Mouse (Mus musculus) lung, embryonic 14.5 days (tissue): Measurements from ENCODE around the gene Ankk1. TPM values are rescaled to one million over a fixed set of nuclear protein-coding genes. Genes with fewer than 3 reads are reported as not detected.

Source experiments
- ATAC-seq: fragments of 200-750 bp; cut with Nextera tagmentation; 2 replicates; pipeline ENCODE4 v1.8.0; 2017; ENCODE audit warnings: mild to moderate bottlenecking, moderate TSS enrichment, moderate library complexity; ENCODE audit not compliant: insufficient read depth
- DNase-seq: peaks from one replicate; pipeline ENCODE4 v3.0.0-alpha.2; 2015
- H3K27ac ChIP-seq: fragments of 300-500 bp; sonication (generic); 2 replicates; pipeline ENCODE4 v1.5.1; 2014; ENCODE audit warnings: low read depth, mild to moderate bottlenecking, moderate library complexity
- H3K27me3 ChIP-seq: fragments of 300-500 bp; sonication (generic); 2 replicates; pipeline ENCODE4 v1.6.1; 2014; ENCODE audit warnings: low read length, control low read depth; ENCODE audit not compliant: insufficient read depth
- H3K36me3 ChIP-seq: fragments of 300-500 bp; sonication (generic); 2 replicates; pipeline ENCODE4 v1.6.1; 2014; ENCODE audit warnings: control low read depth; ENCODE audit not compliant: insufficient read depth
- H3K4me1 ChIP-seq: fragments of 300-500 bp; sonication (generic); 2 replicates; pipeline ENCODE4 v1.6.1; 2014; ENCODE audit warnings: antibody characterized with exemption, control low read depth; ENCODE audit not compliant: insufficient read depth
- H3K4me2 ChIP-seq: fragments of 300-500 bp; sonication (generic); 2 replicates; pipeline ENCODE4 v1.6.1; 2014; ENCODE audit warnings: mild to moderate bottlenecking
- H3K4me3 ChIP-seq: fragments of 300-500 bp; sonication (generic); 2 replicates; pipeline ENCODE4 v1.5.1; 2014; ENCODE audit warnings: low read depth, low read length
- H3K9ac ChIP-seq: fragments of 300-500 bp; sonication (generic); 2 replicates; pipeline ENCODE4 v1.6.1; 2014
- H3K9me3 ChIP-seq: fragments of 300-500 bp; sonication (generic); 2 replicates; pipeline ENCODE4 v1.6.1; 2016; ENCODE audit warnings: low read depth, low read length, control low read depth
- CTCF ChIP-seq: IDR thresholded peaks from 2 replicates; pipeline ENCODE4 v1.5.1; 2016; ENCODE audit warnings: antibody characterized with exemption, low read depth
- WGBS: fragments of 180-500 bp; shearing (Covaris S2); extraction: QIAGEN DNeasy Blood & Tissue Kit; methylation state at CpG from one replicate; pipeline ENCODE4 v1.1.7; 2014; 5-methylcytosine and 5-hydroxymethylcytosine counted together
- polyA plus RNA-seq: library from polyadenylated mRNA; unstranded; fragments of >200 nt; fragmentation: Nextera tagmentation; extraction: Ambion mirVana; gene quantifications from 2 replicates; pipeline ENCODE4 v1.2.1, GENCODE M21; 2014

Gene Ankk1
- polyA plus RNA-seq: not detected in 2 replicates

GRCm38 (mm10) chr9:49426921-49427320 is at the start of gene Ankk1:
TSS of gene Ankk1 (minus strand) at chr9:49427021.
- no peak within 1 kb of the TSS for H3K4me2 ChIP-seq
- H3K36me3 ChIP-seq: no peaks in the 10 kb centered on the region
- no peak within 1 kb of the TSS for H3K27ac ChIP-seq
- no peaks in the 10 kb centered on the region for H3K4me1 ChIP-seq
- 75% methylated on average over 7 of the region's 7 CpGs for WGBS
- TF ChIP-seq CTCF: no peak
- no peak within 1 kb of the TSS for H3K9ac ChIP-seq
- no peak within 1 kb of the TSS for H3K4me3 ChIP-seq
- H3K27me3 ChIP-seq: no peaks in the 10 kb centered on the region
- H3K9me3 ChIP-seq: no peaks in the 10 kb centered on the region
- DNase-seq (no peak), ATAC-seq (no peak)

DNA sequence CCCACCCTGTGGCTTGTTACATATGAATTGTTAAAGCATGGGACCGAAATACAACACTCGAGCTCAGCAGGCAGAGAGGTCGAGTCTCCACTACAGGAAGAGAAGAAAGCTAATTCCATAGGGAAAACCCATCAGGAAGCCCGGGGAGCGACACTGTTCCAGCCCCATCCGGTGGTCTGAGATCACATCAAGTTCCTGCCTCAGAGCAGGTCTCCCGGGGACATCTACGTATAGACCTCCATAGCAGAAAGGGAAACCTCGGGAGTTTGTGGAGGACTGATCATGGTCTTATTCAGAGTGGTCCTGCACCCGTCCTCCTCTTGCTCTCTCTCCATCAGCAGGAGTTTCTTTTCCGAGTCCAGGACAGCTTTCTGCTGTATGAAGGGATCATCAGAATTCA is 45.3 kb upstream of the Ankk1 start:
- DNase-seq (no peak), ATAC-seq (no peak)
- no peaks in the 10 kb centered on the region for H3K4me1 ChIP-seq
- H3K4me2 ChIP-seq: no peak overlapping the region
- WGBS: 67% methylated on average over 11 of the region's 11 CpGs
- H3K9ac ChIP-seq: no peak overlapping the region
- H3K36me3 ChIP-seq: no peaks in the 10 kb centered on the region
- no peaks in the 10 kb centered on the region for H3K9me3 ChIP-seq
- no peak for TF ChIP-seq CTCF
- H3K27me3 ChIP-seq: no peaks in the 10 kb centered on the region
- no peak overlapping the region for H3K4me3 ChIP-seq
- H3K27ac ChIP-seq: no peak overlapping the region

DNA sequence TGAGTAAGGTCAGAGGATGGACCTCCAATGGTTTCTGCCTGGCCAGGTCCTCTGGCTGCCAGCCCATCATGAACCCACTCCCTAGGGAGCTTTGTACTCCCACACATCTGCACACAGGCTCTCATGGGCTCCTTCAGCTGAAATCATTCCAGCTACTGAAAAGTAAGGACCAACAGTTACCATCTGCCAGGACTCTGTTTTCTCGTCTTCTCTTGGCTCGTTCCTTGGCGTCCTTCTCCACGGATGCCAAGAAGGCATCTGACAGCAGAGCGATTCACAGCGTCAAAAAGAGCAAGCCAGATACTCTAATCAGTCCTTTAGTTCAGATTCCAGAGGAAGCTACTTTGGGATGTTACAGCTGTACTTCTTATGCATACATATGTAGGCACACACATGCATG is 44.1 kb upstream of the Ankk1 start:
- ATAC-seq: no peak
- H3K9me3 ChIP-seq: no peaks in the 10 kb centered on the region
- WGBS: 74% methylated on average over 6 of the region's 6 CpGs

DNA sequence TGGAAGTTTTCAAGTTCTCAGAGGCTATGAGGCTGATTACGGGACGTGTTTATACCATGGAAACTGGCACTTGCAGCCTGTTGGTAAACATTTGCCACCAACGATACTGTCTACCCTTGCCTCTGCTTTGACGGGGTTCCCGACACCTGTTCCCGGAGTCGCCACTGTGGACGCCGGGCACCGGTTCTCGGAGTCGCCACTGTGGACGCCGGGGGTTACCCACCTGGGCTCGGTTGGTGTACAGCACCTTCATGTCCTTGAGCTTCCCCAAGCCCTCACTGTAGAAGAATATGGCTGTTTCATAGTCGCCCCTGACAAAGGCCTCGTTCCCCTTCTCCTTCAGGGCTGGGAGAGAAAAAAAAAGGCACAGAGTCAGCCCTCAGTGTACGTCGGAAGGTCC is 43.2 kb upstream of the Ankk1 start:
- Histone ChIP-seq H3K4me2 (no peak overlapping the region), H3K27ac (no peak overlapping the region), H3K9ac (no peak overlapping the region), H3K36me3 (no peaks in the 10 kb centered on the region), H3K9me3 (no peaks in the 10 kb centered on the region), H3K4me3 (no peak overlapping the region), H3K4me1 (no peaks in the 10 kb centered on the region), H3K27me3 (no peaks in the 10 kb centered on the region)
- TF ChIP-seq CTCF: no peak
- ATAC-seq (no peak), DNase-seq (no peak)
- WGBS: 89% methylated on average over 19 of the region's 19 CpGs

More for the DNA sequence above, 44.1 kb upstream of the Ankk1 start:
- no peaks in the 10 kb centered on the region for H3K36me3 ChIP-seq
- no peak overlapping the region for H3K9ac ChIP-seq
- no peak for TF ChIP-seq CTCF
- H3K4me2 ChIP-seq: no peak overlapping the region
- H3K27ac ChIP-seq: no peak overlapping the region
- H3K4me1 ChIP-seq: no peaks in the 10 kb centered on the region
- DNase-seq: peak; percentile 3
- no peaks in the 10 kb centered on the region for H3K27me3 ChIP-seq
- no peak overlapping the region for H3K4me3 ChIP-seq

GRCm38 (mm10) chr9:49456136-49456535 is 29.3 kb upstream of the Ankk1 start:
- Histone ChIP-seq H3K4me1 (no peaks in the 10 kb centered on the region), H3K9me3 (no peaks in the 10 kb centered on the region), H3K36me3 (no peaks in the 10 kb centered on the region), H3K27me3 (no peaks in the 10 kb centered on the region), H3K4me2 (no peak overlapping the region), H3K27ac (no peak overlapping the region), H3K9ac (no peak overlapping the region), H3K4me3 (no peak overlapping the region)
- ATAC-seq (no peak), DNase-seq (no peak)
- WGBS: 85% methylated on average over 3 of the region's 3 CpGs
- TF ChIP-seq CTCF: no peak

DNA sequence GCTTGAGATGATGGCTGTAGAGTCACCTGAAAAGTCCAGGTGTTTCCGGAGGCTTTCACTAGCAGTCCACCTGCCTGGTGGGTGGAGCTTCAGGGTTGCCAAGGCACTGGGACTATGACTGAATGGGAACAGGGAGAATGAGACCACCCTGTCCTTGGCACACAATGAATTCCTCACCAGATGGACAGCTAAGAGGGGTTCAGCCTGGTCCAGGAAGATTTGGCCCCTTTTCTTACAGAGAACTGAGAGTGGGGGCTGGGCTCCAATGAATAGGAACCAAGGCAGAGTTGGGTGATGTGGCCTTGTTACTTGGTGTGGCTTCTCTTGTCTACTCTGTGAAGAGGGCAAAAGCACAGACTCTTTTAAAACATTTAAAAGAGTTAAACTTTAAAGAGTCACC is 25.6 kb upstream of the Ankk1 start:
- Histone ChIP-seq H3K4me2 (no peak overlapping the region), H3K4me1 (no peaks in the 10 kb centered on the region), H3K4me3 (no peak overlapping the region), H3K36me3 (no peaks in the 10 kb centered on the region), H3K27ac (no peak overlapping the region), H3K9ac (no peak overlapping the region), H3K27me3 (no peaks in the 10 kb centered on the region), H3K9me3 (no peaks in the 10 kb centered on the region)
- no peak for TF ChIP-seq CTCF
- 87% methylated on average over 1 of the region's 1 CpGs for WGBS
- no peak for DNase-seq
- no peak for ATAC-seq

- DNase-seq (no peak), ATAC-seq (no peak)
- no peak overlapping the region for H3K27ac ChIP-seq
- no peaks in the 10 kb centered on the region for H3K36me3 ChIP-seq
- H3K27me3 ChIP-seq: no peaks in the 10 kb centered on the region
- TF ChIP-seq CTCF: no peak
- no peak overlapping the region for H3K9ac ChIP-seq
- no peaks in the 10 kb centered on the region for H3K4me1 ChIP-seq
- no peak overlapping the region for H3K4me3 ChIP-seq
- H3K9me3 ChIP-seq: no peaks in the 10 kb centered on the region
- 72% methylated on average over 3 of the region's 3 CpGs for WGBS
- no peak overlapping the region for H3K4me2 ChIP-seq
Observed at GRCm38 (mm10) chr9:49450491-49450890, 23.7 kb upstream of the Ankk1 start.

DNA sequence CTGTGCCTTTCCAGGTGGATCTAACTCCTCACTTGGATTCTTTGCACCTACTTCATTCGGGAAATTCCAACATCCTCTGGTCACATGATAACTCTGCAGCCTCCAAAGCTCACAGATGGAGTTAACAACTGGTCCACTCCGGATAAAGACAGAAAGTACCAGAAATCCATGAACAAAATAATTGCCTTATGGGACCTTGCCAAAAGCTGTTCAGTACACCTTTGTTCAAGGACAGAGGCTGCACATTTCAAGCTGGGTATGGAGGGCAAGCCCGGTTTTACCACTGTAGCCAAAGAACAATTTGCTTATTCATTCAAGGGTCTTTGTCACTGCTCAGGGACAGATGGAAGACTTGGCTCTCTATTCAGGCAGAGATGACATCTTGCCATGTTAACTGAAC is 15.8 kb upstream of the Ankk1 start:
- Histone ChIP-seq H3K36me3 (no peaks in the 10 kb centered on the region), H3K4me1 (no peaks in the 10 kb centered on the region), H3K4me2 (no peak overlapping the region), H3K27ac (no peak overlapping the region), H3K27me3 (no peaks in the 10 kb centered on the region), H3K9me3 (no peaks in the 10 kb centered on the region), H3K9ac (no peak overlapping the region), H3K4me3 (no peak overlapping the region)
- WGBS: 72% methylated on average over 3 of the region's 3 CpGs
- DNase-seq (no peak), ATAC-seq (no peak)
- no peak for TF ChIP-seq CTCF
